Mouse (Mus musculus) limb, embryonic 15.5 days (tissue): ENCODE data around the gene Ocel1. TPM values are rescaled to one million over a fixed set of nuclear protein-coding genes. Genes with fewer than 3 reads are reported as not detected.
A peak's percentile ranks its signal among the peaks of the same experiment; 100 is the strongest.

Source experiments
- ATAC-seq: fragments of 200-750 bp; cut with Nextera tagmentation; 2 replicates; pipeline ENCODE4 v1.8.0; 2017; ENCODE audit warnings: low read depth, moderate TSS enrichment; ENCODE audit not compliant: insufficient number of reproducible peaks, low FRiP score, low TSS enrichment
- H3K27ac ChIP-seq: fragments of 300-500 bp; sonication (generic); 2 replicates; pipeline ENCODE4 v1.5.1; 2015; ENCODE audit warnings: moderate library complexity, mild to moderate bottlenecking, inconsistent platforms
- H3K27me3 ChIP-seq: fragments of 300-500 bp; sonication (generic); 2 replicates; pipeline ENCODE4 v1.6.1; 2015; ENCODE audit warnings: inconsistent platforms
- H3K36me3 ChIP-seq: fragments of 300-500 bp; sonication (generic); 2 replicates; pipeline ENCODE4 v1.6.1; 2015; ENCODE audit warnings: inconsistent platforms
- H3K4me1 ChIP-seq: fragments of 300-500 bp; sonication (generic); 2 replicates; pipeline ENCODE4 v1.6.1; 2015; ENCODE audit warnings: inconsistent platforms
- H3K4me2 ChIP-seq: fragments of 300-500 bp; sonication (generic); 2 replicates; pipeline ENCODE4 v1.6.1; 2015; ENCODE audit warnings: mild to moderate bottlenecking, inconsistent platforms
- H3K4me3 ChIP-seq: fragments of 300-500 bp; sonication (generic); 2 replicates; pipeline ENCODE4 v1.5.1; 2015; ENCODE audit warnings: mild to moderate bottlenecking, inconsistent platforms
- H3K9ac ChIP-seq: fragments of 300-500 bp; sonication (generic); 2 replicates; pipeline ENCODE4 v1.6.1; 2015; ENCODE audit warnings: inconsistent platforms
- H3K9me3 ChIP-seq: fragments of 300-500 bp; sonication (generic); 2 replicates; pipeline ENCODE4 v1.6.1; 2016; ENCODE audit warnings: inconsistent platforms
- WGBS: fragments of 180-500 bp; shearing (Covaris S2); methylation state at CpG from one replicate; pipeline ENCODE4 v1.1.7; 2015; 5-methylcytosine and 5-hydroxymethylcytosine counted together
- polyA plus RNA-seq: library from polyadenylated mRNA; unstranded; fragments of >200 nt; fragmentation: Nextera tagmentation; extraction: Ambion mirVana; gene quantifications from 2 replicates; pipeline ENCODE4 v1.2.1, GENCODE M21; 2015

Gene Ocel1
- polyA plus RNA-seq, 1 experiment from 2014 or later = 5.7 TPM

DNA sequence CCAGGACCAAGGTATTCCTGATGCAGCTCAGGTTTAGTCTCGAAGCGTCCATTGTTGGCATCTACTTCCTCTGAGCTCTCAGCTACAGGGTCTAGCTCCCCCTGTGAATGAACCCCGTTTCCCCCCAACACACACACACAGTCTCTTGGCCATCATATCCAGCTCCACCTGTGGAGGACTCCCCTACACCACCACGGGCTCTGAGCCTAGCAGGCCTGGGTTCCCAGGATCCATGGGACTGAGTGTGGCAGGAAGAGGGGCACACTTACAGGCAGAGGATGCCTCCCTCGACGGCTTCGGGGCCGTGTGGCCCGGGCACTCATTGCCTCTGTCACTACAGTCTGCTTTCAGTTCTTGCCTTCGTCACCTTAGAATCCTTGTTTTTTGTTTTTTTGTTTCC is 24.0 kb downstream of the Ocel1 start:
- H3K4me1 ChIP-seq = peaks cover 9% of the 10 kb centered on the region
- H3K27ac ChIP-seq = no peak overlapping the region
- ATAC-seq = no peak
- H3K9ac ChIP-seq = no peak overlapping the region
- H3K4me2 ChIP-seq = no peak overlapping the region
- no peaks in the 10 kb centered on the region for H3K9me3 ChIP-seq
- WGBS = 77% methylated on average over 10 of the region's 10 CpGs
- H3K27me3 ChIP-seq = no peaks in the 10 kb centered on the region
- H3K36me3 ChIP-seq = peaks cover 16% of the 10 kb centered on the region
- H3K4me3 ChIP-seq = no peak overlapping the region

- Histone ChIP-seq H3K36me3 (peaks cover 19% of the 10 kb centered on the region), H3K27me3 (no peaks in the 10 kb centered on the region), H3K27ac (peak within 1 kb of the TSS; percentile 71), H3K4me2 (peak within 1 kb of the TSS; percentile 77), H3K9ac (no peak within 1 kb of the TSS), H3K4me3 (peak within 1 kb of the TSS; percentile 60), H3K9me3 (no peaks in the 10 kb centered on the region), H3K4me1 (peaks cover 9% of the 10 kb centered on the region)
- 84% methylated on average over 9 of the region's 9 CpGs for WGBS
- ATAC-seq = no peak
Observed at GRCm38 (mm10) chr8:71395629-71396028, 24.5 kb downstream of the Ocel1 start, which contains the start of gene Ushbp1. TSS of gene Ushbp1 (minus strand) at chr8:71395802.

- no peaks in the 10 kb centered on the region for H3K27me3 ChIP-seq
- peak; percentile 90 for ATAC-seq
- H3K9ac ChIP-seq = peak within 1 kb of the TSS; percentile 60
- peak within 1 kb of the TSS; percentile 71 for H3K27ac ChIP-seq
- H3K4me2 ChIP-seq = peak within 1 kb of the TSS; percentile 77
- H3K9me3 ChIP-seq = no peaks in the 10 kb centered on the region
- H3K4me3 ChIP-seq = peak within 1 kb of the TSS; percentile 60
- peaks cover 9% of the 10 kb centered on the region for H3K4me1 ChIP-seq
- H3K36me3 ChIP-seq = peaks cover 24% of the 10 kb centered on the region
- WGBS = under 1% methylated on average over 34 of the region's 34 CpGs
Observed at GRCm38 (mm10) chr8:71396639-71397305, 25.7 kb downstream of the Ocel1 start, which contains the start of gene Babam1. TSS of gene Babam1 (plus strand) at chr8:71396861.

DNA sequence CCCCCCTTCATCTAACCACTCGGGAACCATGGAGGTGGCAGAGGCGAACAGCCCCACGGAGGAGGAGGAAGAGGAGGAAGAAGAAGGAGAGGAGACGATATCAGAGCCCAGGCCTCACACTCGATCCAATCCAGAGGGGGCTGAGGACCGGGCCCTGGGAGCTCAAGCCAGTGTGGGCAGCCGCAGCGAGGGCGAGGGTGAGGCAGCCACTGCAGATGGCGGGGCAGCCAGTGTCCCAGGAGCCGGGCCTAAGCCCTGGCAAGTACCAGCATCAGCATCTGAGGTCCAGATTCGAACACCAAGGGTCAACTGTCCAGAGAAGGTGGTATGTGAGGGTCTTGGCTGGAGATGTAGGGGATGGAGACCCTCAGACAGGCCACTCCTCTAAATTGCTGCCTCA is 26.6 kb downstream of the Ocel1 start:
- H3K36me3 ChIP-seq = peaks cover 24% of the 10 kb centered on the region
- WGBS = 87% methylated on average over 12 of the region's 12 CpGs
- H3K27ac ChIP-seq = no peak overlapping the region
- no peaks in the 10 kb centered on the region for H3K9me3 ChIP-seq
- peaks cover 9% of the 10 kb centered on the region for H3K4me1 ChIP-seq
- no peaks in the 10 kb centered on the region for H3K27me3 ChIP-seq
- ATAC-seq = no peak
- H3K4me3 ChIP-seq = peak overlapping the region; percentile 60
- H3K4me2 ChIP-seq = peak overlapping the region; percentile 77
- peak overlapping the region; percentile 60 for H3K9ac ChIP-seq

GRCm38 (mm10) chr8:71400826-71401225 is 29.7 kb downstream of the Ocel1 start:
- ATAC-seq = no peak
- Histone ChIP-seq H3K36me3 (peaks cover 24% of the 10 kb centered on the region), H3K4me2 (no peak overlapping the region), H3K27ac (no peak overlapping the region), H3K4me1 (peaks cover 14% of the 10 kb centered on the region), H3K27me3 (no peaks in the 10 kb centered on the region), H3K9me3 (no peaks in the 10 kb centered on the region), H3K9ac (no peak overlapping the region), H3K4me3 (no peak overlapping the region)
- 79% methylated on average over 2 of the region's 2 CpGs for WGBS

- Histone ChIP-seq H3K27ac (no peak overlapping the region), H3K9ac (no peak overlapping the region), H3K27me3 (no peaks in the 10 kb centered on the region), H3K9me3 (no peaks in the 10 kb centered on the region), H3K4me1 (peaks cover 20% of the 10 kb centered on the region), H3K4me3 (no peak overlapping the region), H3K36me3 (peaks cover 24% of the 10 kb centered on the region), H3K4me2 (no peak overlapping the region)
- no peak for ATAC-seq
Observed at GRCm38 (mm10) chr8:71401454-71401853, 30.4 kb downstream of the Ocel1 start.

- H3K4me2 ChIP-seq = no peak overlapping the region
- H3K9ac ChIP-seq = no peak overlapping the region
- no peaks in the 10 kb centered on the region for H3K27me3 ChIP-seq
- WGBS = 92% methylated on average over 9 of the region's 9 CpGs
- no peak overlapping the region for H3K4me3 ChIP-seq
- peaks cover 24% of the 10 kb centered on the region for H3K36me3 ChIP-seq
- H3K27ac ChIP-seq = no peak overlapping the region
- H3K9me3 ChIP-seq = no peaks in the 10 kb centered on the region
- H3K4me1 ChIP-seq = peaks cover 25% of the 10 kb centered on the region
- no peak for ATAC-seq
Observed at GRCm38 (mm10) chr8:71402446-71402964, 31.4 kb downstream of the Ocel1 start.

DNA sequence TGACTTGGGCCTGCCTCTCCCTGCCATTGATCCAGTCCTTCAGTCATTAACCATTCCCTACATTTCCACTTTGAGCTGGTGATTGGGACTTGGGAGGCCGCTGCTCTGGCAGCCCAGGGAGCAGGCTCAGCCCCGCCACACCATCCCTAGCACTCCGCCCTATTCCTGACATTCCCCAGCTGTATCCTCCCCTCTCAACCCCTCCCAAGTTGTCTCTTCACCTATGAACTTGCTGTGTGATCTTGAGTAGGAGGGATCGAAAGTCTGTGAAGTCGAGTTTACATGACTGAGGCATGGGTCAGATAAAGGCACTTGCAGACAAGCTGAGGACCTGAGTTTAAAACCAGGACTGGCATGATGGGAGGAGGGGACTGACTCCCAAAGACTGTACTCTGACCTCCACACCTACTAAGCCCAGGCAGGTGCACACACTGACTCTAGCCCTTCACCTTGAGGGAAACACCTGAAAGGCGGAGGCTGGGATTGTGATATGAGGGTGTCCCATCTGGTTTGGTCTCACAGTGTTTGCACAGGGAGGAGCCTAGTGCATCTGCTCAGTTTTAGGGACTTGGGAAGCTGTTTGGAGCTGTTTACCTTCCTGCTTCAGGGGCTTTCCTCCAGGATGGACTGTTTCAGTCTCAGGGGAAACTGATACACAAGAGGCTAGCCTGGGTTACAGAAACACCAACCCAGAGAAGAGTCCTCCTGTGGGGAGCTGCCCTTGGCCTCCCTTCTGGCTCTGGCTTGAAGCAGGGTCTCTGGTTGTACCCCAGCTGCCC is 32.2 kb downstream of the Ocel1 start:
- no peak overlapping the region for H3K4me2 ChIP-seq
- WGBS = 88% methylated on average over 6 of the region's 6 CpGs
- ATAC-seq = no peak
- no peak overlapping the region for H3K27ac ChIP-seq
- no peak overlapping the region for H3K4me3 ChIP-seq
- no peaks in the 10 kb centered on the region for H3K27me3 ChIP-seq
- H3K9ac ChIP-seq = no peak overlapping the region
- H3K36me3 ChIP-seq = peaks cover 23% of the 10 kb centered on the region
- H3K4me1 ChIP-seq = peaks cover 21% of the 10 kb centered on the region
- no peaks in the 10 kb centered on the region for H3K9me3 ChIP-seq

DNA sequence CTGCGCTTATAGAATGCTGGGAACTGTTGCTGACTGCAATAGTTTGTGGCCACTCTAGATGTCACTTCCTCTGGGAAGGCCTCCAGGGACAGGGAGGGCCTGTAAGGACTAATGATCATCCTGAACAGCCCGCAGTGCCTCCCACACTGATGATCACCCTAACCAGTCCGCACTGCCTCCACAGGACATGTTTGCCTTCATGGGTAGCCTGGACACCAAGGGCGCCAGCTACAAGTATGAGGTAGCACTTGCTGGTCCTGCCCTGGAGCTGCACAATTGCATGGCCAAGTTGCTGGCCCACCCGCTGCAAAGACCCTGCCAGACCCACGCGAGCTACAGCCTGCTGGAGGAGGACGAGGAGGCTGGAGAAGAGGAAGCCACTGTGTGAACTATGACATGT is 32.9 kb downstream of the Ocel1 start:
- H3K36me3 ChIP-seq = peaks cover 22% of the 10 kb centered on the region
- peaks cover 21% of the 10 kb centered on the region for H3K4me1 ChIP-seq
- ATAC-seq = no peak
- H3K9me3 ChIP-seq = no peaks in the 10 kb centered on the region
- no peaks in the 10 kb centered on the region for H3K27me3 ChIP-seq
- H3K4me3 ChIP-seq = no peak overlapping the region
- no peak overlapping the region for H3K9ac ChIP-seq
- WGBS = 93% methylated on average over 8 of the region's 8 CpGs
- H3K27ac ChIP-seq = no peak overlapping the region
- H3K4me2 ChIP-seq = no peak overlapping the region

DNA sequence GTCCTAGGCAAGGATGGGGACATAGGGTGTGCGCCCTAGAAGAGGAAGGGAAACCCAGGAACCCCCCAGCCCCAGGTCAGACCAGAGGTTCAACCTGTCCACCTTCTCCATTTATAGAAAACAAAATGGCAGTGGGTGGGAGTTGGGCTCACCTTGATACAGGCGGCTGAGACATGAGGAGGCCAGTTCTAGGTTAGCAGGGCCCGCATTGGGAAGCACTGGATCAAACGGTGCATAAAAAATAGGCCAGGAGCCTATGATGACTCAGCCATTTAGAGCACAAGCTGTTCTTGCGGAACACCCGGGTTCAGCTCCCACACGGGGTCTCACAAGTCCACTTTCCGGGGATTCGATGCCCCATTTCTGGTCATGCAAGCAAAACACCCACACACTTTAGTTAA is 33.9 kb downstream of the Ocel1 start:
- ATAC-seq = no peak
- H3K4me3 ChIP-seq = no peak overlapping the region; the same call in 1 of the 2 replicates
- no peak overlapping the region for H3K9ac ChIP-seq
- no peaks in the 10 kb centered on the region for H3K27me3 ChIP-seq
- H3K36me3 ChIP-seq = peaks cover 21% of the 10 kb centered on the region
- H3K4me2 ChIP-seq = no peak overlapping the region
- WGBS = 85% methylated on average over 9 of the region's 9 CpGs
- peaks cover 21% of the 10 kb centered on the region for H3K4me1 ChIP-seq
- no peak overlapping the region for H3K27ac ChIP-seq
- no peaks in the 10 kb centered on the region for H3K9me3 ChIP-seq

DNA sequence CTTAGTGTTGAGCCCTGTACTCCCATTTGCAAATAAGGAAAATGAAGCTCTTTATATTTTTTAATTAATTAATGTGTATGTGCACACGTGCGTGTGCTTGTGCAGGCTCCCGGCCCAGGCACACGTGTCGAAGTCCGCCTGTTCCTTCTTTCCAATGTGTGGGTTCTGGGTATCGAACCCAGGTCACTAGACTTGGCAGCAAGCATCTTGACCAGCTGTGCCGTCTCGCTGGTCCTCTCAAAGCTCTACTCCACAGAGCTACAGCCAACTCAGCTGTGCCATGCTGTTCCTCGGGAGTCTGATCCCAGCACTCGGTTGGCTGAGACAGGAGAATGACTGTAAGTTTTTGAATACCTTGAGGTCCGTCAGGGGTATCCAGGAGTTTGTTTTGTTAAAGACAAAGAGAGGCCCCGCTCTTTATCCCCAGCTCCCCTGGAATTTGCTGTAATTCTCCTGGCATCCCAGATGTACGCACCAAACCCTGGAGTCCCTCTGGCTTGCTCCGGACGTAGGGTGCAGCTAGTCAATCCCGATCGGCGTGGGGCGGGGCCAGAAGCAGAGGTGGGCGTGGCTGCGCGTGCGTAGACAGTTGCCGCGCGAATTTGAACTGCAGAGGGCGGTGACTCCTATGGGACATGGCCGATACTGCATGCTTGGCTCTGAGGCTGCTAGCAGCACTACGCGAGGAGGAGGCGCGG is 34.5 kb downstream of the Ocel1 start, which contains the start of gene Ankle1:
Gene Ankle1 (plus strand): TSS at position 610 of the 698 bp plus-strand sequence.
- peak within 1 kb of the TSS; percentile 13 for H3K27ac ChIP-seq
- H3K4me2 ChIP-seq = peak within 1 kb of the TSS; percentile 96
- H3K9ac ChIP-seq = peak within 1 kb of the TSS; percentile 54; the same call in 1 of the 2 replicates
- no peaks in the 10 kb centered on the region for H3K27me3 ChIP-seq
- ATAC-seq = peak; percentile 85
- WGBS = 18% methylated on average over 33 of the region's 33 CpGs
- no peaks in the 10 kb centered on the region for H3K9me3 ChIP-seq
- H3K4me1 ChIP-seq = peaks cover 21% of the 10 kb centered on the region
- peak within 1 kb of the TSS; percentile 66 for H3K4me3 ChIP-seq
- peaks cover 20% of the 10 kb centered on the region for H3K36me3 ChIP-seq
